Mouse (Mus musculus) cerebellum, adult 2 months (tissue): ENCODE data around the gene Nupl2. TPM values are rescaled to one million over a fixed set of nuclear protein-coding genes. Genes with fewer than 3 reads are reported as not detected.

Experiments used
- DNase-seq, 2 experiments: peaks; one replicate each; pipeline ENCODE4 v3.0.0; 2021
- H3K27ac ChIP-seq: fragments of 200-500 bp; 2 replicates; pipeline ENCODE4 v1.5.1; 2012; ENCODE audit warnings: low read length, control low read depth, inconsistent platforms; ENCODE audit not compliant: insufficient read depth
- H3K27me3 ChIP-seq: fragments of 200-500 bp; 2 replicates; pipeline ENCODE4 v1.6.1; 2012; ENCODE audit warnings: inconsistent platforms, mild to moderate bottlenecking, low read length, moderate library complexity; ENCODE audit not compliant: control insufficient read depth, insufficient read depth
- H3K4me1 ChIP-seq: fragments of 200-500 bp; 2 replicates; pipeline ENCODE4 v1.6.1; 2011; ENCODE audit warnings: low read length; ENCODE audit not compliant: control insufficient read depth, insufficient read depth
- H3K4me3 ChIP-seq: fragments of 200-500 bp; replicated peaks from 2 replicates; pipeline ENCODE3; 2011; ENCODE audit warnings: mild to moderate bottlenecking, low read depth, low read length, control low read depth; ENCODE audit not compliant: insufficient read depth
- CTCF ChIP-seq: fragments of 200-500 bp; IDR thresholded peaks from 2 replicates; pipeline ENCODE4 v1.5.1; 2011; ENCODE audit warnings: low read depth, mild to moderate bottlenecking, control low read depth, low read length, moderate library complexity, borderline replicate concordance; ENCODE audit not compliant: insufficient read depth
- POLR2A ChIP-seq: fragments of 200-500 bp; IDR thresholded peaks from 2 replicates; pipeline ENCODE4 v1.6.1; 2011; ENCODE audit warnings: low read length, control low read depth, borderline replicate concordance; ENCODE audit not compliant: insufficient read depth
- WGBS: fragments of 180-500 bp; shearing (Covaris S2); methylation state at CpG from one replicate; pipeline ENCODE4 v1.1.7; 2018; 5-methylcytosine and 5-hydroxymethylcytosine counted together
- polyA plus RNA-seq: library from polyadenylated mRNA; depleted of rRNA; stranded (reverse); fragments of >200 nt; gene quantifications from 2 replicates; pipeline ENCODE4 v1.2.3, GENCODE M21; 2012; rRNA removed

Nupl2 gene
- polyA plus RNA-seq, 1 experiment = 9.8 TPM

- DNase-seq = no peak
- Histone ChIP-seq H3K4me3 (no peak overlapping the region), H3K4me1 (no peaks in the 10 kb centered on the region), H3K27me3 (no peaks in the 10 kb centered on the region), H3K27ac (no peak overlapping the region)
- TF ChIP-seq CTCF (no peak), POLR2A (no peak)
- WGBS = 81% methylated on average over 1 of the region's 1 CpGs
Observed at GRCm38 (mm10) chr5:24214547-24214878, 49.8 kb downstream of the Nupl2 start.

GRCm38 (mm10) chr5:24214900-24215299, 50.1 kb downstream of the Nupl2 start:
- DNase-seq = no peak
- H3K4me3 ChIP-seq = no peak overlapping the region
- no peaks in the 10 kb centered on the region for H3K27me3 ChIP-seq
- 94% methylated on average over 1 of the region's 1 CpGs for WGBS
- H3K27ac ChIP-seq = no peak overlapping the region
- no peaks in the 10 kb centered on the region for H3K4me1 ChIP-seq
- TF ChIP-seq POLR2A = no peak
- no peak for TF ChIP-seq CTCF

Other genes starting within 250 kb of the Nupl2 start
- gene Fam126a, start 134.3 kb upstream of the Nupl2 start, polyA plus RNA-seq = 5.2 and 5.6 TPM in 2 replicates
- gene Klhl7, start 64.4 kb upstream of the Nupl2 start, polyA plus RNA-seq = 49.8 and 53.7 TPM in 2 replicates
- 83.3 and 85.2 TPM in 2 replicates for gene Kcnh2, start 186.6 kb downstream of the Nupl2 start, polyA plus RNA-seq
- 7.5 and 8.6 TPM in 2 replicates for gene Nos3, start 199.8 kb downstream of the Nupl2 start, polyA plus RNA-seq
- gene Atg9b, start 227.2 kb downstream of the Nupl2 start, polyA plus RNA-seq = 4.1 and 4.4 TPM in 2 replicates
- gene Abcb8, start 228.7 kb downstream of the Nupl2 start, polyA plus RNA-seq = 51.8 and 53.5 TPM in 2 replicates
- gene Asic3, start 248.4 kb downstream of the Nupl2 start, polyA plus RNA-seq = 0.74 and 0.87 TPM in 2 replicates